Mouse (Mus musculus) frontal cortex, postnatal 10 days (tissue): ENCODE measurements at regions not wholly inside any gene's neighbourhood (a gene's known extent, or its start where the extent isn't known, plus 50 kb on each side); places are given as distances from the start of the nearest gene placed in this dataset.

ENCODE experiments used
- DNase-seq, 2 experiments: peaks; one replicate each; pipeline ENCODE4 v3.0.0; 2022; ENCODE audit warnings: low spot score in 2 of 2, mixed read lengths in 1 of 2

DNA sequence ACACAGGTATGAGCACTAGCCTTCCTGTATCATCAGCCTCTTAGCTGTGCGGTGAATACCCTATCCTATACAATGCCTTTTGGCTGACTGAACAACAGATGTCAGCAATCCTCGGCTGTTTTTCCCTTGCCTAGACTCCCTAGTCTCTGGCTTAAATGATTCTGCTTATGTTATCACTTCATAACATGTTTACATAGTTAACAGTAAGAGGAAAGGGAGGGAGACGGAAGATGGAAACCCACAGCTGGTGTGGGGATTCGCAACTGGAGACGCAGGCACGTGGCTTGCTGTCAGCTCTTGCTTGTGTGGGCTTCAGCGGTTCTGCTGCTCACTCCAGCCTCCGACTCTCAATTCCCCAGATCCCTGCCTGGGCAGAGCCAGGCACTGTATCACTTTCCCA, 367.2 kb downstream of the Cbln4 start:
- peak in 1 of 2 experiments; percentile 5 for DNase-seq

DNA sequence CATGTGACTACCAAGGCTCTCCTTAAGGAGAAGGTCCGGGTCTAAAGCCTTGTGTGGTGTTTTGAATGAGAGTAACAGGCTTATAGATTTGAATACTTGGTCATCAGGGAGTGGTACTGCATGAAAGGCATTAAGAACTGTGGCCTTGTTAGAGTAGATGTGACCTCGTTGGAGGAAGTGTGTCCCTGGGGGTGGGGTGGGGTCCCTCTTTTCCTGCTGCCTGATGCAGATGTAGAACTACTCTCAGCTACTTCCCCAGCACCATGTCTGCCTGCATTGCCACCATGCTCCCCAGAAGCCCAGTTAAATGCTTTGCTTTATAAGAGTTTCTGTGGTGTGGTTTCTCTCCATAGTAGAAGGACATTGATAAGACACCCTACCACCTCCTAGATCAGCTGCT, 367.9 kb downstream of the Cbln4 start:
- DNase-seq: no peak

DNA sequence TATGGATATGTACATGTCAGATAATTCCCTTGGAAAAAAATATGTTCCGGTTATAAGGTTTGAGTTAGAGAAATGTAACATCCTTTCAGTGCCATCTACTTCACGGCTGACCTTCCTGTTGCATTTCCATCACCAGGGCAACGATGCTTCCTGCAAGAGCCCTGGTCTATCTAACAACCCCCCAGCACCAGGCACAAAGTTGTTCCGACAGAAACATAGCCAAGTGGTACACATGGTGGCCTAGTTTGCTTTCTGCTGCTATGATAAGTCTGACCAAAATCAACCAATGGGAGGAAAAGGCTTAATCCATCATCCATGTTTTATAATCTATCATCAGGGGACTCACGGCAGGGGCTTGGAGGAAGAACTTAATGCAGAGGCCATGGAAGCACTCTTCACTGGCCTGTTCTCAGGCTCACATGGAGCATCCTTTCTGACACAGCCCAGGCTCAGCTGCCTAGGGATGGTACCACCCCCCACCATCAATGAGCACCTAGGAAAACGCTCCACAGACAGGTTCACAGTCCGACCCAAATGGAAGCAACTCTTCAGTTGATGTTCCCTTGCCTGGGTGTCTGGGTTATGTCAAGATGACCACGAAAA, 372.2 kb downstream of the Cbln4 start:
- DNase-seq: no peak

DNA sequence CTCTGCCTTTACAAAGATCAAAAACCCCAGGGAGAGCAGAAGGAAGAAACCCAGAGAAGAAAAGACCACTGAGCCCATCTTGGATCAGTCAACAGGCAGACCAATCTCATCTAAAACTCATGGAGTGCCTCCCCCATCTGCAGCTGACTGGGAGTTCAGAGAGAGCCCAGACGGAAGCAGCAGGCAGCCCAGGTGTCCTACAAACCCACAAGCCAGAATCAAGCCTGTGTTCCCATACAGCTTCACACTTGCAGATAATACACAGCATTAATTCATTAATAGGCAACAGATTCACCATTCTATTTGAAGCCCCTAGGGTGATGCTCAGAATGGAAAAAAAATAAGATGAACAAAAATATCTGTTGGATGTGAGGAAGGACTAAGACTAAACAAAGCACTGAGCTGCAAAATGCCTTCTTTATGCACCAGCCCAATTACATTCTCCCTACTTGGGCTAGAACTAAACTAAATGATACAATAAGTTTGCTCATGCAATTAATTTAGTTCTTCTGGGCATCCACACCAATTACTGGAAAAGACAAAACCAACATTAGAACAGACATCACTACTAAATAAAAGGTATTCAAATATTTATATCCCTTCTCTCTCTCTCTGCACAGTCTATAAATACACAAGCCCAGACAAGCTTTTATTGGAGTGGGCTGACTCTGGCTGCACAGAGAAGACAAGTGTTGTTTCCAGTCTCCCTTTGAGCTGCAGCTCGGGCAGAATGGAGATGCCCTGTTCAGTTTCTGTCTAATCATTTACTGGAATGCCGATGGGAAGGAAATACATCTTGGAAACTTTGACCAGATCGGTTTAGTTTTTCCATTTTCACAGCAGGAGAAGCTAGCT, 374.2 kb downstream of the Cbln4 start:
- DNase-seq: no peak

DNA sequence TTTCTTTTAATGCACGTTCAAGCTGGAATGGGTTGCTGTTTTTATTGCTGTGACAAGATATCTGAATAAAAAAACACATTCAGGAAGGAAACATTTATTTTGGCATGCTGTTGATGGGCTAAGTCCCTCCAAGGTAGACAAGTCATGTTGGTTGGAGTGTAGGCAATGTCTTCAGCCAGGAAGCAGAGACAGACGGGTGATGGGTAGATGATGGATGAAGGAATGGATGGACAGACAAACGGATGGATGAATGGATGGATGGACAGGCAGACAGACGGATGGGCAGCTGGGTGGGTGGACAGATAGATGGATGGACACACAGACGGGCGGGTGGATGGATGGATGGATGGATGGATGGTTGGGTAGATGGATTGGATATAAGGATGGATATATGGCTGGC, 380.7 kb downstream of the Cbln4 start:
- no peak for DNase-seq

DNA sequence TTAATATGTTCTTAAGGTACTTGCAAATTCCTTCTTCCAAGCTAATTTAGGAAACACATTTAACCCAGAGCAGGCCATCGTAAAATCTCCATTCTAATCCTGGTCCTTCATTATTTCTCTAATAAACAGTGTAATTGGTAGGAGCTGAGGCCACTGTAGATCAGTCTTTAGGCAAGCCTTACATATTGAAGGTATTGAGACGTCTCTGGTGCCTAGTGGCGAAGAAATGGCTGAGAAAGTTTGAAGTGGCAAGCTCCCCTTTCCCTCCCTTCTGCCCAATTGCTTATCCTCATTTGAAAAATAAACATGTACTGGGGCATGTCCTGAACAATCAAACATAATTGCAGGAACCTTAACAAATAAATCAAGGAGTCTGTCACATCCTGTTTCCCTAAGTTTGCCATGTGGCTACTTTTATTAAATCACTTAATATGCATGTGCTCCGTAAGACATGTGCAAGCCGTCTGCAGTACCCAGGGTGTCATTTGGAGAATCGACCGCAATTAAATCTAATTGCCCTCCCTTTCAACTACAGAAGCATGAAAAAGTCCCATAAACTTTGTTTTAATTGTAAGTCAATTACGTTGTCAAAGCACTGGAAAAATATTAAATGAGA, 381.3 kb downstream of the Cbln4 start:
- DNase-seq: no peak

DNA sequence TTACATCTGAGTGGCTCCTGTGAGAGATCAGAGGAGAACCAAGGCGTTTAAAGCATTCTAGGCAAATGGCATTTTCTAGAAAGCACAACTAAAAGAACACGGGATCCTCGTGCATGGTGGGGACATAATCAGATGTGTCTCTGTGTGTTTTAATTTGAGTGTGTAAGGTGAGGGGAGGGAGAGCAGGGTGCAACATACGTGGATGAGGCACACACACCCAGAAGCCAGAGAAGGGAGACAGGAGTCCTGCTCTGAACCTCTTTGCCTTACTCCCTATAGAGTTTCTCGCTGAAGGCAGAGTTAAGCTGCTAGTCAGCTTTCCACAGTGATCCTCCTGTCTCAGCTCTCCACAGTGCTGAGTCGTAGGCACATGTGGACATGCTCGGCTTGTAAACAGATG, 386.1 kb downstream of the Cbln4 start:
- DNase-seq: no peak

DNA sequence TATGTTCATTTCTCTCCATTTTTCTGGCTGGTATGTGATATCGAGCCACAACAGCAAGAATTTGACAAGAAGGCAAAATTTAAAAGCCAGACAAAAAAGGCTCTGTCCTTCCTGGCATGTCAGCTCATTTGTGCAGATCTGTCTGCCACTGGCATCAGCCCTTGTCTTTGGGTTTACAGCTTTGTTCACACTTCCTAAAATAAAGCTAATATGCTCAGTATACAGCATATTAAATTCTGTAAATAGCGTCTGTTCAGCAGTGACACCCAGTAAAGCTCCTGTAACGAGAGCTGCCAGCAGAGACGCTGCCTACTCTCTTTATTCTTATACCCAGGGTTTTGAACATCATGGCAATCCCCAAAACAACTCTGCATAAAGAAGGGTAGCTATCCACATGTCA, 401.5 kb downstream of the Cbln4 start:
- DNase-seq: no peak

DNA sequence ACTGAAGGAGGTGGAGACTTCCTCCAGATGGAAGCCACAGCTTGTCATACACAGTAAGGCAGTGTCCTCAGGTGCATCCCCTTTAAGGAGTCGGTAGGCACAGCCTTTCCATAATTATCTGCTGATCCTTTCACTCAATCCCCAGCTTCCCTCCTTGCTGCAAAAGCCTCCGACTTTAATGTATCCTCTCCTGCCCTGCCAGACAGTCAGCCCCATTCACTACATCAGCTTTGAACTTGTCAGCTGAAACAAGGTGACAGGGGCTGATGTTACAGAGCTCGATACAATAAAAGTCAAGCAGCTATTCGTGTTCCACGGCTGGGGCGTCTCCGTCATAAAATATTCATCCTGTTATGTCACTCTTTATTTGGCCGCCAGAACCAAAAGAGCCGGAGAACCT, 402.8 kb downstream of the Cbln4 start:
- DNase-seq: no peak

DNA sequence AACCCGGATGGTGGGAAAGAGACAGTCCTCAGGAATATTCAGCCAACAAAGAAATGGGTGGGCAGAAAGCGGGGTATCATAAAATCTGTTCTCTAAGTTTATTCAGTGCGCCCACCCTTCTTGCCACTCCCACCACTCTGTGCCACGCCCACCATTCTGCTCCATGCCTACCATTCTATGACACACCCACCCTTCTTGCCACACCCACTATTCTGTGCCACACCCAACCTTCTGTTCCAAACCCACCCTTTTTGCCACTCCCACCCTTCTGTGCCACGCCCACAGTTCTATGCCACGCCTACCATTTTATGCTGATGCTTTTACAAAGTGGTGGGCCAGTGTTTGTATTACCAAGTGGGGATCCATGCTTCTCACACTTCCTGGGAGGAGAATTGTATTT, 404.3 kb downstream of the Cbln4 start:
- DNase-seq: no peak

DNA sequence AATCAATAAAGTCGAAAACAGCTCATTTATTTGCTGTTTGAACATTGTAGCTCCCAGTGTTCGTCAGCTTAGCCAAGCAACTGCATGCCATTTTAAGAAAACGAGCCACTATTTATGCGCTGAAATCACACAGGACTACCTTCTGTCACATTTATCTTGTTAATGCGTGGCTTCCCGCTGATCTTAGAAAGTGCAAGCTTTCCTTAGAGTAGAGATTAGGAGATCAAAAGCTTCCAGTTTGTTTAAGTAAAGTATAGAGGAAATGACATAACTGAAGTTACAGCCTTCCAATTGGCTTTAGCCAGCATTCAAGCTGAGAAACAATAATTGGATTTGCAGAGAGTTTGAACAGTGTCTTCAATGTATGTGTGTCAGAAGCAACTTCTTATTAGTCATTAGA, 406.4 kb downstream of the Cbln4 start:
- no peak for DNase-seq

DNA sequence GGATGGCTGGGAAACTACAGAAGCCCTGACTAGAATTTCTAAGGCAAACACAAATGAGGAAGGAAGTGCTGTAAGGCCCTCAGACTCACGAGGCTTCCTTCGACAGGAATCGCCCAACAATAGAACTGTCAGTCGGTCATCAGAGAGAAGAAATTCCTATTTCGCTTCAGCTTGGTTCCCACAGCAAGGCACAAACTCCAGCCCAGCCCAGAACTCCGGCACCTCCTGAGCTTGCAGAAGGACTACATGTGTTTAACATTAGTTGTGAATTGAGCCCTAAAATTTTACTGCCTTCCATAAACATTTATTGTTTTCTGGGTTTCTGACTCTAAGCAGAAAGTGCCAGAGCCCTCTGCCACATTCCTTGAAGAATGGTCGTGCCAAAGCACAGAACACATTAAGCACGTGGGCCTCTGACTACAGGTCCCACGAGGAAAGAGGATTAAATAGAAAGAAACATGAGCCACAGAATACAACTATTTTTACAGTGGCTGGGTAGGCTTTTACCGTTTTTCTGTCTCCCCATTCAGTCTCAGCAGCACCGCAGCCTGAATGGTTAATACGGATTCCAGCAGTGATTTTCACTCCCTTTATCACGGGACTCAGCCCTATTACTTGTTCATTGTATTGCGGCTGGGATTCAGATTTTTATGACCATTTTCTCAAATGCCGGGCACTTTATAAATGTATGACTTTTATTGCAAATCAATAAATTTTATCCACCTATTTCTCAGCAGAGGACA, 409.7 kb downstream of the Cbln4 start:
- no peak for DNase-seq

DNA sequence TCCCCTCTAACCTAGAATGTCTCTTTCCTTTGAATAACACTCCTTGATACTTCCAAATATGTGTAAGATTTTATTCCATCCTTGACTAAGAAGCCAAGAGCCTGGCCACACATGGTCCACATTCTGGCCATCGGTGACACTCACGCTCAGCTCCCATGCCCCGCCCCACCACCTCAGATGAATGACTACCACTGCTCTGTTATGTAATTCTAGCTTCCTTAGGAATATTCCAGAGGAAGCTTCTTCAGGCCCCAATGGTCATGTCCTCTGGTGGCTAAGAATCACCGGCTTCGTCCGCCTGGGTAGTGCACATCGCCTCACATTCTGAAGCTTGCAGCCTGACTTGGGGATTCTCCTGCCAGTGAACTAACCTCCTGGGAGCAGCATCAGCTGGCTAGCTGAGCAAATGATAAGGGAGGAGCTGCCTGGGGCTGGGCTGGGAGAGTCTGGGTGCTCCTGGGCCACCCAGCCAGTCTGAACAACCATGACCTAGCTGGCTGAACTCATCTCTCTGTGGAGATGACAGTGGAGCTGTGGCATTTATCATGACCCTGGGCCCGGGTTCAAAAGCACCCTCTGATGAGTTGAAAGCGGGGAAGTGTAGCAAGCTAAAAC, 413.1 kb downstream of the Cbln4 start:
- DNase-seq: no peak

DNA sequence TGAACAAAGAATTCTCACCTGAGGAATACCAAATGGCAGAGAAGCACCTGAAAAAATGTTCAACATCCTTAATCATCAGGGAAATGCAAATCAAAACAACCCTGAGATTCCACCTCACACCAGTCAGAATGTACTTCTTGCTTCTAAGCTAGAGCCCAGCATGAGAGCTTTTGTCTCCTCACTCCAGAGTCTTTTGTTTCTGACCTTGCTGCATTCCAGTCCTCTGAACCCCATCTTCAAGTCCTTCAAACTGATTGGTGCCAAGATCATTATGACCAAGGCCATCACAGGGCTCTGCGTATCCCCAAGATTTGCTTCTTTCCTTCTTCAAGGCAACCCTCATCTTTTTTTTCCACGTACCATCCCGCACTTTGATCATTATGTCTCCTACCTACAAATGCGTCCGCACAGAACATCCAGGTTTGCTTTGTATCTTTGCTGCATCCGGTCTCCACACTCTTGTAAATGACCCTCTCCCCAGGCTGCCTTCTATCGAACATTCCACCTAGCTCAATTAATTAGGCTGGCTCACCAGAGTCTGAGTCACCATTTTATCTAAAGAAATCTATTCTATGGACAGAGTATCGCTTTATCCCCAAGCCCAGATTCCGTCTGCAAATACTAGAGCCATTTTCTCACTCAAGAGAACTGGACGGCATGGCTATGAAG, 414.9 kb downstream of the Cbln4 start:
- no peak for DNase-seq

DNA sequence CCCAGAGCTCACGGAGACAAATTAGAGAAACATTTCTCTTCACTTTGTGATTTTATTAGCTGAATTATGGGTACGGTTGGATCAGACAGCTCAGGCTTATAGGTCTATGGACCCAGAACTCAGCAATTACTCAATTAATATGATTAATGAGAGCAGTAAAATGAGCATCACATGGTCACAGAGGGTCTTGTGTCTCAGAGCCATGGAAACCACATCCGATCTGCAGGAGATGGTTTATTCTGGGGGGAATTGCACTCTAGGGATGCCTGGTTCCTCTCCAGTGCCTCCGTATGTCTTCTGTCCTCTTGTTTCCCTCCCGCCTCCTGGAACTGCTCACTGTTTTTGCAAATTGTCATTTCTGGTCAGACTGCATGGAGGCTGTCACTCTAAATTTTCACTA, 422.6 kb downstream of the Cbln4 start:
- no peak for DNase-seq

DNA sequence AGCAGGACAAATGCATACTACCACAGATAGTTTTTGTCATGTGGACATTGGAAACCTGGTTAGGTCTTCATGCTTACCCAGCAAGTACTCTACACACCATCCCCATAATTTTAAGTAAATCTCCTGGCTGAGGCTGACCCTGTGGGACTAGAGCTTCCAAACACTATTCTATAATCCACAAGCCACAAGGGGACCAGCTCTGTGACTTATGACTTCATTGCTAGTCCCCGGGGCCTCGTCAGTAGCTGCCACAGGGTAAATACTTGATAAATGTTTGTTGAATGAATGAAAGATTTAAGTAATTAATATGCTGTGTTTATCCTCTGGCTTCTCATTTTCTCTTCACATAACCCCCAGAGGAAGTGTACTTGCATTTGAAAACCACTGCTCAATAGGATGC, 423.0 kb downstream of the Cbln4 start:
- no peak for DNase-seq

DNA sequence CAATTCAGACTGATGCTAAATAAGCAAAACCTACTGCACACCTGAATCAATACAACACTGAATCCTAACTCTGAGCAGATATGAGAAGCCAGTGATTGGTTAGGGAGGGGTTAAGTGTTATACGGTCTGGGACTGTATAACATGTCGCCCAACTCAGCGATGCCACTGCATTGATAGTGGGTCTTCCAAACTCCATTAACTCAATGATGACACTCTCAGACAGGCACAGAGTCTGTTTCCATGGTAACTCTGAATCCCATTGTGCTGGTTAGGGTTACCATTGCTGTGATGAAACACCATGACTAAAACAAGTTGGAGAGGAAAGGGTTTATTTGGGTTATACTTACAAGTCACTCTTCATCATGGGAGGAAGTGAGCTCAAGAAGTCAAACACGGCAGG, 424.5 kb downstream of the Cbln4 start:
- no peak for DNase-seq

DNA sequence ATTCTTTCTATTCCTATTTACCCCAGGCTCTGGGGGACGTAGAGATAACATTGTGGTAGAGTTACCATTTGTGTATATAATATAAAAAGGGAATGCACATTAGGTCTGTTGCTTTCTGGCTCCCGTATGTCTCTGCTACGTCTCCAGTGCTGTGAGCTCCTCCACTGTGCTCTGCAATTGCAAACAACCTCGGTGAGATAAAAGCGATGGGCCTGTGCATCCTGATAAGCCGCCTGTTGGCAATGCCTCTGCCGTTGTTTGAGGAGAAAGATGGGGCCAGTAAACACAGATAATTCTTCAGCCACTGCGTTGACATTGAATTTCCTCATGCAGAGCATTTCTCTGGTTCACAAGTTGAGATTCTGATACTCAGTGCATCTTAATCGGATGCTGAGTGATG, 424.9 kb downstream of the Cbln4 start:
- DNase-seq: no peak

DNA sequence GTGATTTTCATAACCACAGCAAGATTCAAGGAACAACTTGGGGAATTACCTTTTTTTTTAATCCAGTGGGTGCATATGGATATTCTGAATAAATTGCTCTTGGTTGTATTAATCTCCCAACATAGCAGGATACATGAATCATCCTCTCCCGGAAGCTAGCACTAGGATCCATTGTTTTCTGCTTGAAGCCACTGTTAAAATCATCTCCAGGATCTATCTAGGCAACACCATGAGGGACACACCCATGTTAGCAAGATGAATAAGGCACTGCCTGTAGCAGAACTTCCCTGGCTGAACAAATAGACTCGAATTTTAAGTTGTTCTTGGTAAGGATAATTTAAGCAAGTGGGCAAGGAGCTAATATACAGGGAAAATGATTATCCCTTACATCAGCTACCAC, 427.8 kb downstream of the Cbln4 start:
- no peak for DNase-seq

DNA sequence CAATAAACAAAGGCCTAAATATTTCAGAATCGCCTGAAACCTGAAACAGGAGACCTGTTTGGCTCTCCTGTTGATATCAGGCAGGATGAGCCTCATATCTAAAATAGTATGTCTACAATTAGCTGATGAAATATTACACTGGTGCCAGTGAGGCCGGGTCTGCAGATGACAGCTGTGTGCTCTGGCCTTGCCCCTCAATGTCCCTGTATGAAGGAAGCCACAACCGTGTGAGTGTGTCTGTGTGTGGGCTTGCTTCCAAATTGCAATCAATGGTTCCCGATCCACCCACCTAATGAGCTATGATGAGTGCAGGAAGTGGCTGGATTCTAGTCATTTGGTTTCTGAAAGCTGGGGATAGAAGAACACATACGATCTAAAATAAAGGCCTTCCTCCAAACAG, 438.2 kb downstream of the Cbln4 start:
- DNase-seq: no peak

DNA sequence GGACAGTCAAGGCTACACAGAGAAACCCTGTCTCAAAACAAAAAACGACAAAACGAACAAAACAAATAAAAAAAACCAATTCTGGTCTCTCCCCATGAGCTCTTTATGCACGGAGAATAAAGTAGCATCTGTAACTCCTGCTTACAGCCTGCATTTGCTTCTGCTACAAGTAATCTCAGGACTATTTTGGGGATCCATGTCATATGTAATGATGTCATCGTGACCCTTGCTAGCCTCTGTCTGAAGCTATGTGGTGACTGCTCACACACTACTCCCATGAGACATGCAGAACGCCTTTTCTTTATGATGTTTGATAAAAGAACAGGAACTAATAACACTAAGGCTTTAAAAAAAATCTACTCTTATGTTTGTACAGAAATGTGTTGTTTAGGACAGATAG, 448.0 kb downstream of the Cbln4 start:
- DNase-seq: no peak

DNA sequence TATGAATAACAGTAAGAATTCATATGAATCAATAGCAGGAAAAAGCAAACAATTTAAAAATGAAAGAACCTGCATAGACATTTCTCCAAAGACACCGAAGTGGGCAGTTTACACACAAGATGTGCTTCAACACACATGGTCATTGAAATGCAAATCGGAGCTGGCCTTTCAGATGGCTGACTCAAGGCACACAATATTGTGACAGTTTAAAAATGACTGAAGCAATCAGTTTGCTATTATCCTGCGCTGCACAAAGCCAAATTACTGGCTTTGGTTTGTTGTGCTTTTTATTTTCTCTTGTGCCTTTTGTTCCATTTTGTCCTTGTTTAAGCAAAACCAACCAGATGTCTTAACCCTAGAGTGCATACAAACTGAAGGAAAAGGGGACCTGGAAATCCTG, 449.4 kb downstream of the Cbln4 start:
- no peak for DNase-seq
